Mouse (Mus musculus) limb, embryonic 12.5 days (tissue): ENCODE measurements around the gene Kmo. TPM values are rescaled to one million over a fixed set of nuclear protein-coding genes. Genes with fewer than 3 reads are reported as not detected.

ENCODE experiments used
- ATAC-seq: fragments of 200-750 bp; cut with Nextera tagmentation; 2 replicates; pipeline ENCODE4 v1.8.0; 2017; ENCODE audit warnings: low read depth, moderate TSS enrichment; ENCODE audit not compliant: insufficient number of reproducible peaks, insufficient read depth, low FRiP score, low TSS enrichment
- H3K27ac ChIP-seq: fragments of 300-500 bp; sonication (generic); 2 replicates; pipeline ENCODE4 v1.5.1; 2016; ENCODE audit warnings: mild to moderate bottlenecking, moderate library complexity
- H3K27me3 ChIP-seq: fragments of 300-500 bp; sonication (generic); 2 replicates; pipeline ENCODE4 v1.6.1; 2016; ENCODE audit warnings: mild to moderate bottlenecking, moderate library complexity
- H3K36me3 ChIP-seq: fragments of 300-500 bp; sonication (generic); 2 replicates; pipeline ENCODE4 v1.6.1; 2016; ENCODE audit warnings: mild to moderate bottlenecking, moderate library complexity
- H3K4me1 ChIP-seq: fragments of 300-500 bp; sonication (generic); replicated peaks from 2 replicates; pipeline ENCODE4 v1.6.1; 2016
- H3K4me2 ChIP-seq: fragments of 300-500 bp; sonication (generic); 2 replicates; pipeline ENCODE4 v1.6.1; 2016; ENCODE audit warnings: mild to moderate bottlenecking, moderate library complexity
- H3K4me3 ChIP-seq: fragments of 300-500 bp; sonication (generic); replicated peaks from 2 replicates; pipeline ENCODE4 v1.5.1; 2016; ENCODE audit warnings: mild to moderate bottlenecking
- H3K9ac ChIP-seq: fragments of 300-500 bp; sonication (generic); replicated peaks from 2 replicates; pipeline ENCODE4 v1.6.1; 2016; ENCODE audit warnings: mild to moderate bottlenecking, moderate library complexity
- H3K9me3 ChIP-seq: fragments of 300-500 bp; sonication (generic); 2 replicates; pipeline ENCODE4 v1.6.1; 2016; ENCODE audit warnings: mild to moderate bottlenecking, moderate library complexity
- WGBS: fragments of 180-500 bp; shearing (Covaris S2); methylation state at CpG from one replicate; pipeline ENCODE4 v1.1.7; 2016; 5-methylcytosine and 5-hydroxymethylcytosine counted together
- polyA plus RNA-seq: library from polyadenylated mRNA; unstranded; fragments of >200 nt; fragmentation: Nextera tagmentation; extraction: Ambion mirVana; gene quantifications from 2 replicates; pipeline ENCODE4 v1.2.1, GENCODE M21; 2016

Kmo gene
- polyA plus RNA-seq, 1 experiment from 2014 or later: 0.26 TPM

GRCm38 (mm10) chr1:175671626-175672025, 51.4 kb downstream of the Kmo start:
- H3K9me3 ChIP-seq: no peaks in the 10 kb centered on the region
- no peak overlapping the region for H3K4me3 ChIP-seq
- no peak overlapping the region for H3K4me2 ChIP-seq
- H3K9ac ChIP-seq: no peak overlapping the region
- H3K27ac ChIP-seq: no peak overlapping the region
- H3K27me3 ChIP-seq: no peaks in the 10 kb centered on the region
- H3K4me1 ChIP-seq: 0 out of 2 replicates have a peak, but pooled peaks cover 3% of the 10 kb centered on the region
- no peaks in the 10 kb centered on the region for H3K36me3 ChIP-seq
- ATAC-seq: no peak
- 46% methylated on average over 1 of the region's 1 CpGs for WGBS

- no peak for ATAC-seq
- no peak overlapping the region for H3K9ac ChIP-seq
- H3K4me1 ChIP-seq: 0 out of 2 replicates have a peak, but pooled peaks cover 2% of the 10 kb centered on the region
- H3K27me3 ChIP-seq: no peaks in the 10 kb centered on the region
- no peaks in the 10 kb centered on the region for H3K36me3 ChIP-seq
- H3K27ac ChIP-seq: no peak overlapping the region
- no peak overlapping the region for H3K4me2 ChIP-seq
- 84% methylated on average over 7 of the region's 7 CpGs for WGBS
- H3K9me3 ChIP-seq: no peaks in the 10 kb centered on the region
- no peak overlapping the region for H3K4me3 ChIP-seq
These were observed 53.6 kb downstream of the Kmo start for GRCm38 (mm10) chr1:175673563-175674325.

GRCm38 (mm10) chr1:175675116-175675515, 54.9 kb downstream of the Kmo start:
- H3K9ac ChIP-seq: no peak overlapping the region
- H3K4me1 ChIP-seq: no peaks in the 10 kb centered on the region
- H3K27me3 ChIP-seq: no peaks in the 10 kb centered on the region
- no peaks in the 10 kb centered on the region for H3K9me3 ChIP-seq
- H3K4me3 ChIP-seq: no peak overlapping the region
- H3K4me2 ChIP-seq: no peak overlapping the region
- H3K36me3 ChIP-seq: no peaks in the 10 kb centered on the region
- WGBS: 84% methylated on average over 6 of the region's 6 CpGs
- no peak for ATAC-seq
- no peak overlapping the region for H3K27ac ChIP-seq

- Histone ChIP-seq H3K27me3 (no peaks in the 10 kb centered on the region), H3K36me3 (0 out of 2 replicates have a peak, but pooled peaks cover 3% of the 10 kb centered on the region), H3K4me1 (no peaks in the 10 kb centered on the region), H3K4me2 (no peak overlapping the region), H3K27ac (no peak overlapping the region), H3K9ac (no peak overlapping the region), H3K9me3 (no peaks in the 10 kb centered on the region), H3K4me3 (no peak overlapping the region)
- 82% methylated on average over 6 of the region's 6 CpGs for WGBS
- no peak for ATAC-seq
These were observed 57.3 kb downstream of the Kmo start for GRCm38 (mm10) chr1:175677459-175677858.

- WGBS: 84% methylated on average over 6 of the region's 6 CpGs
- H3K27ac ChIP-seq: no peak overlapping the region
- H3K9ac ChIP-seq: no peak overlapping the region
- H3K4me2 ChIP-seq: no peak overlapping the region
- H3K36me3 ChIP-seq: peaks cover 10% of the 10 kb centered on the region; the same call in 1 of the 2 replicates
- H3K4me1 ChIP-seq: no peaks in the 10 kb centered on the region
- no peak overlapping the region for H3K4me3 ChIP-seq
- no peaks in the 10 kb centered on the region for H3K9me3 ChIP-seq
- H3K27me3 ChIP-seq: no peaks in the 10 kb centered on the region
- no peak for ATAC-seq
These were observed 60.8 kb downstream of the Kmo start for GRCm38 (mm10) chr1:175680995-175681394.

GRCm38 (mm10) chr1:175691686-175692245, 71.6 kb downstream of the Kmo start:
- Histone ChIP-seq H3K9me3 (no peaks in the 10 kb centered on the region), H3K4me1 (peaks cover 11% of the 10 kb centered on the region; the same call in 1 of the 2 replicates), H3K4me3 (peak overlapping the region; percentile 72), H3K36me3 (peaks cover 15% of the 10 kb centered on the region), H3K4me2 (peak overlapping the region; percentile 65), H3K9ac (peak overlapping the region; percentile 80), H3K27ac (peak overlapping the region; percentile 89), H3K27me3 (no peaks in the 10 kb centered on the region)
- no peak for ATAC-seq
- 2% methylated on average over 22 of the region's 22 CpGs for WGBS

- H3K9me3 ChIP-seq: no peaks in the 10 kb centered on the region
- no peaks in the 10 kb centered on the region for H3K27me3 ChIP-seq
- H3K4me3 ChIP-seq: peak within 1 kb of the TSS; percentile 72
- ATAC-seq: peak; percentile 98
- peak within 1 kb of the TSS; percentile 80 for H3K9ac ChIP-seq
- H3K27ac ChIP-seq: peak within 1 kb of the TSS; percentile 89
- H3K36me3 ChIP-seq: peaks cover 9% of the 10 kb centered on the region
- peak within 1 kb of the TSS; percentile 65 for H3K4me2 ChIP-seq
- under 1% methylated on average over 70 of the region's 73 CpGs for WGBS
- H3K4me1 ChIP-seq: peaks cover 11% of the 10 kb centered on the region; the same call in 1 of the 2 replicates
These were observed 72.2 kb downstream of the Kmo start, which contains the start of the genes Opn3 and Chml for GRCm38 (mm10) chr1:175692246-175692996. Gene Opn3, minus strand, starts transcription at chr1:175692776. Gene Chml, minus strand, starts transcription at chr1:175692901.

- Histone ChIP-seq H3K9me3 (no peaks in the 10 kb centered on the region), H3K4me3 (peak overlapping the region; percentile 72), H3K27me3 (no peaks in the 10 kb centered on the region), H3K4me1 (peaks cover 11% of the 10 kb centered on the region; the same call in 1 of the 2 replicates), H3K4me2 (peak overlapping the region; percentile 58), H3K36me3 (peaks cover 3% of the 10 kb centered on the region), H3K27ac (0 out of 2 replicates have a peak overlapping the region, but pooled peaks have one; percentile 89), H3K9ac (peak overlapping the region; percentile 50; the same call in 1 of the 2 replicates)
- no peak; the same call in 1 of the 2 replicates for ATAC-seq
- WGBS: under 1% methylated on average over 15 of the region's 17 CpGs
These were observed 72.8 kb downstream of the Kmo start for GRCm38 (mm10) chr1:175692997-175693361.

GRCm38 (mm10) chr1:175693429-175693960, 73.3 kb downstream of the Kmo start:
- no peak overlapping the region for H3K9ac ChIP-seq
- no peak; the same call in 1 of the 2 replicates for ATAC-seq
- H3K4me2 ChIP-seq: peak overlapping the region; percentile 58
- peak overlapping the region; percentile 72 for H3K4me3 ChIP-seq
- WGBS: 47% methylated on average over 12 of the region's 12 CpGs
- H3K4me1 ChIP-seq: peaks cover 11% of the 10 kb centered on the region; the same call in 1 of the 2 replicates
- no peaks in the 10 kb centered on the region; the same call in 1 of the 2 replicates for H3K36me3 ChIP-seq
- H3K27me3 ChIP-seq: no peaks in the 10 kb centered on the region
- H3K9me3 ChIP-seq: no peaks in the 10 kb centered on the region
- H3K27ac ChIP-seq: no peak overlapping the region

GRCm38 (mm10) chr1:175698293-175698692, 78.1 kb downstream of the Kmo start, which contains the start of gene Wdr64:
Gene Wdr64, plus strand, starts transcription at chr1:175698593.
- H3K27me3 ChIP-seq: no peaks in the 10 kb centered on the region
- 89% methylated on average over 1 of the region's 1 CpGs for WGBS
- H3K9ac ChIP-seq: no peak within 1 kb of the TSS
- H3K4me2 ChIP-seq: no peak within 1 kb of the TSS
- H3K27ac ChIP-seq: no peak within 1 kb of the TSS
- no peaks in the 10 kb centered on the region for H3K9me3 ChIP-seq
- no peak within 1 kb of the TSS for H3K4me3 ChIP-seq
- no peaks in the 10 kb centered on the region for H3K36me3 ChIP-seq
- no peak for ATAC-seq
- no peaks in the 10 kb centered on the region for H3K4me1 ChIP-seq
